Mouse (Mus musculus) megakaryocyte, embryonic 14.5 days (primary cell): ENCODE data around the gene Sorcs2.

Experiments used
- FLI1 ChIP-seq: IDR thresholded peaks from 2 replicates; pipeline ENCODE4 v1.6.1; 2012; ENCODE audit warnings: low read length, inconsistent platforms, mixed read lengths
- GATA1 ChIP-seq: IDR thresholded peaks from 3 replicates; pipeline ENCODE4 v1.6.1; 2012; ENCODE audit warnings: mixed read lengths, low read length, inconsistent platforms, borderline replicate concordance

DNA sequence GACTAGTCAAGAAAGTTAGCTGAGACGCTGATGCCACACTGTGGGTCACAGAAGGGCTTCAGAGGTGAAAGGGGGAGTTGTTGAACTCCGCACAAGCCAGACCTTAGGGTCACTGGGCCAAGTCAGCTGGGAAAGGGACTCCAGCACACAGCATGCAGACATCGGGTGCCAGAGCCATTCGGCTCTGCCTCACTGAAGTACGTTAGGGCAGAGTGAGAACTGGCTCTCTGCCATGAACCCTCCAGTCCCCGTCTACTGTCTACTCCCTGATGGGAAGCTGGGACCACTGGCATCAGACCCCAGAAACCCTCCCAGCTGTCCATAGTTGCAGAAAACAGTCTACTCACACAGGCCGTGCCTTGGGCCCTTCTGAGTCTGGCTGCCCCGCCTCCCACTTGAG is 316.9 kb downstream of the Sorcs2 start:
- TF ChIP-seq GATA1 (no peak), FLI1 (no peak)
